Mouse (Mus musculus) heart, postnatal 4 days (tissue): ENCODE measurements around the gene Dmrta1. TPM values are rescaled to one million over a fixed set of nuclear protein-coding genes. Genes with fewer than 3 reads are reported as not detected.
"Not testable (repeated sequence)": the region's sequence is repeated elsewhere in the genome, so short reads cannot be mapped to it uniquely, and the experiment has no call there.

Experiments used
- DNase-seq: peaks from one replicate; pipeline ENCODE4 v3.0.0; 2021
- total RNA-seq, 2 experiments: library from RNA; stranded (reverse); gene quantifications; 2 replicates each; pipeline ENCODE4 v1.2.3; 2021

Gene Dmrta1
- total RNA-seq, result under 1 TPM; 0.07 to 0.14 TPM

DNA sequence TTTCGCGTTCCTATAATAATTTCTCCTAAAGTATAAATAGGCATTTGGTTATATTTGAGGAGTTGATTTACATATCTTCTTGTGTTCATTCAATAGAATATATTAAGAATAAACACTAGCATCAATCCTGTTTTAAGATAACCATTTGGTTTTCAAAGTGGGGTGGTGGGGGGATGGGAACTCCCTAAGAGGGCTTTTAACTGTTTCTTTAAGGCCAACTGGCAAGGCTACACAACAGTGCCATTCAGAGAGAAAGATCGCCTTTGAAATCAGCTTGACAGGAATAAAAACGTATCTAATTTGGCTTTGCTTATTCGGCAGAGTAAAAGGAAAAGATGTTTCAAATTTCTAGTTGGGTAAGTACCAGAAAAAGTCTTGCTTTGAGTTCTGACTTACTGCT, at the start of gene Dmrta1:
Gene Dmrta1 (plus strand): TSS at position 242 of the 400 bp plus-strand sequence.
- DNase-seq, result no peak

- no peak for DNase-seq
Measured at GRCm38 (mm10) chr4:89630374-89631079, 48.7 kb upstream of the Dmrta1 start.

- DNase-seq, result no peak
Measured at GRCm38 (mm10) chr4:89631560-89631959, 47.7 kb upstream of the Dmrta1 start.

DNA sequence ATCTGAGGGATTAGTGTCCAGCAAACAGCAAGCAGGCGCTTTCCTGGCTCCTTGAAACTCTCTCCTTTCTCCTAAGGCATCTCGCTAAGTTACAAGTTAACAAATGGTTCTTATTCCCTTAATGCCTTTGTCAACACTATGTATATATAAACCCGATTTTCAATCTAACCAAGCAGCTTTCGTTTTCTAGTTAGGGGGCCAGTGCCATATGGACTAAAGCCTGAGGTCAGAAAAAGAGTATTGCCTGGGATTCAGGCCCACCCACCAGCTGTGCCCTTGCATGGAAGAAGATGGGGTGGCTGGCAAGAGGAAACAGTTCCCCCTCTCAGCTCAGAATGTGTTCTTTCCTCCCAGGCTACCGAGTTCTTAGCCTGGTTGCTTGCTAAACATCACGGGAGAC, 40.6 kb upstream of the Dmrta1 start:
- DNase-seq, result no peak

DNA sequence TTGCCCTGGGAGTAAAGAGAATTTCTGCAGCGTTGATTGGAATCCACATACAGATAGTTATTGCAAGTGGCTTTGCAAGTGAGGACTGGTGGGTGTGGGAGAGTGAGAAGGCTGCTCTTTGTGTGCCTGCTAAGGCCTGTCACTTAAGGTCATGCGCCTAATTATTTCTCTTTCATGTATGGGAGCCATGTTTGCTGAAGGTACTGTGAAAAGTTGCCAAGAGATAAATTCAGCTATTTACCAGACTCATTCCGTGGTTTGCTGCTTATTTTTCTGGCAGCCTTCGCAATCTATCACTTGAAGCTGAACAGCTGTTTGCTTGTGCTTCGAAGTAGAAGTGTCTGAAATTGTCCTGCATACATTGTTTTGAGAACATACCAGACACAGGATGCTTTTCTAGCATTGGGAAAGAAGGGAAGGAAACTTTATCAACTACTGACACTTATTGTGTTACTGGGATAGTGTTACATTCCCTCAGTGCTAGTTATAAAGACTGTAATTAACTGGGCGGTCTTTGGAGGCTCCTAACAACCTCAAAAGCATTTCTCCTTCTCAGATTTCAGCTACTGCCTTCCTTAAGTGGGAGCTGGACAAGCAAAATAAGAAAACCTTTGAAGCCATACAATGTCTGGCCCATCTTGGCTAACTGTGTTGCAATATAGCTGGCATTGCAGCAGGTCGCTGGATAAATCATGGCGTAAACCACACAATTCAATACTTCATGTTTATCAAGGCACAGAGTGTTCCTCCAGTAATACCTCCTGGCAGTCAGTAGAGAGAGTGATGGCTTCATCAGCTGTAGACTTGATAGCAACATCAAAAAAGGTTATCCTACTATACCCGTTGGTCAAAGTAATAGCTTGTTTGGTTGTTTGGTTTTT, 34.8 kb upstream of the Dmrta1 start:
- DNase-seq, result no peak

- DNase-seq, result no peak
Measured at GRCm38 (mm10) chr4:89650352-89651311, 28.6 kb upstream of the Dmrta1 start.

GRCm38 (mm10) chr4:89651312-89651686, 27.9 kb upstream of the Dmrta1 start:
- no peak for DNase-seq

GRCm38 (mm10) chr4:89651779-89652178, 27.5 kb upstream of the Dmrta1 start:
- no peak for DNase-seq

- DNase-seq, result no peak
Measured at GRCm38 (mm10) chr4:89663406-89663805, 15.8 kb upstream of the Dmrta1 start.

DNA sequence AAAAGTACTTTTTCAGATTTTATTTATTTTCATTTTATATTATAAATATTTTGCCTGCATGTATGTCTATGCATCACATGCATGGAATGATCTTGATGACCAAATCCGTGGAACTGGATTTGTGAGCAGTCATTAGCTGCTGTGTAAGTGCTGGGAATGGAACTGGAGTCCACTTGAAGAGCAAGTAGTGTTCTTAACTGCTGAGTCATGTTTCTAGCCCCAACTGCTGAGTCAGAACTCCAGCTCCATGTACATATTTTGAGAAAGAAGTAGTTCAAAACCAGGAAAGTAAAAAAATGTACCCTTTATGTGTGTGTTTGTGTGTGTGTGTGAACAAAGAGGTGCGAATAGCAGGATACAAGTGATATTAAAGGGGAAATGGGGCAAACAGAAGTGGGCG, 4.5 kb upstream of the Dmrta1 start:
- DNase-seq, result no peak

- DNase-seq, result no peak
Measured at GRCm38 (mm10) chr4:89677903-89678302, 1.3 kb upstream of the Dmrta1 start.

DNA sequence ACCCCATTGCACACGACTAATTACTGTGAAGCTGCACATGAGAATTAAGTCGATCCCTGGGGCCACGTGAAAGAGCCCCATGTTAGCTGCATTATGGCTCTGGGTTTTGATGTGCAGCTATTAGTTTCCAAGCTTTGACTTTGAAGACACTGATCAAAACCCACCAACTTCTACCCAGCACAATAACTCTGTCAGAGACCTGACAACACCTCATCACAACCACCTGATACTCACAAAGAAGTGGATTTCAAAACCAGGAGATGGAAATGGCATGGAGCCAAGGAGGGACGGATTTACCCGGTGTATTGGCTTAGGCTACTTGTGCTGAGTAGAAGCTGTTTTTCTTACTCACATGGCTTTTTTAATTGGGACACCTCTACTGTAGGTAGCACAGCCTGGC, 523 bp upstream of the Dmrta1 start:
- no peak for DNase-seq

DNA sequence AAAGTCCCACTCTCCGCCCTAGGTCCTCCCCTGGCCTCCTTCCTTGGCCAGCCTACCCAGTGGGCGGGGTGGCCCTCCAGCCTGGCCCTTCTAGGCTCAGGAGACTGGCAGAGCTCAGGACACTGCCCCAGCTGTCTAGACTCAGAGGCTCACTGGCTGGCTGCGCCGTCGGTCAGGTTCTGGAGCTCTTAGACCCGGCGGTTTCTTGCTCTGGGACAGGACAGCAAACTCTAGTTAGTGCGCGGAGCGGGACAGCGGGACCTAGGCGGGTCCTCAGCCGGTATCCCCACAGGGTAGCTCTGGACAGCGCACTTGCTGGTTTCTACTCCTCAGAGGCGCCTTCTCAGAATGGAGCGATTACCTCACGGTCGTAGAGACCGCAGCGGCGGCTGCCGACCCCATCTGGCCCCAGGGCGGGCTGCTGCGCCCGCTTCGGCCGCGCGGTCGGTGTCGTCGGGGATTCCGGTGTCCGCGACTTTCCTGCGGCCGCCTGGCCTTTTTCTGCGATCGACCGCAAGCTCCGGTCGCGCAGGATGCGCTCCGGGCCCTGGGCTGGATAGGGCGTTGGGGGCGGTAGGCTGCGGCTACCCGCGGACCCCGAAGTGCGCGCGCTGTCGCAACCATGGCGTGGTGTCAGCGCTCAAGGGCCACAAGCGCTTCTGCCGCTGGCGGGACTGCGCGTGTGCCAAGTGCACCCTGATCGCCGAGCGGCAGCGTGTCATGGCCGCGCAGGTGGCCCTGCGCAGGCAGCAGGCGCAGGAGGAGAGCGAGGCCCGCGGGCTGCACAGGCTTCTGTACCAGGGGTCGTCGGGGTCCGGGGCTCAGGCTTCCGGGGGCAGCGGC, 8.9 kb downstream of the Dmrta1 start:
- peak; percentile 48 for DNase-seq

GRCm38 (mm10) chr4:89688804-89689497, 9.7 kb downstream of the Dmrta1 start:
- DNase-seq, result no peak

DNA sequence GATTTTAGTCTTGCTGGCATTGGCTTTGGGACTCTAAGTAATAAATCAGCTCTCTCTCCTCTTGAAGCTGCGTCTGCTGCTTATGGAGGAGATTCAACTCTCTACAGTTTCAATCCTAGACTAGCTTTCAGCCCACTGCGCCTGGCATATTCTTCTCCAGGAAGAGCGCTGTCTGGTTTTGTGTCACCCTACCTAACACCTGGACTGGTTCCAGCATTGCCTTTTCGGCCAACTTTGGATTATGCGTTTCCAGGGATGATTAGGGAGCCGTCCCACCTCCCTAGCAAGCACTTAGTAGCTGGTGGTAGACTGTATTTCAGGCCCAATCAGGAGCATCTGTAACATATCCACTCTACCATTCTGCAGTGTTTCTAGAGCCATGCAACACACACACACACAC, 12.7 kb downstream of the Dmrta1 start:
- no peak for DNase-seq

DNA sequence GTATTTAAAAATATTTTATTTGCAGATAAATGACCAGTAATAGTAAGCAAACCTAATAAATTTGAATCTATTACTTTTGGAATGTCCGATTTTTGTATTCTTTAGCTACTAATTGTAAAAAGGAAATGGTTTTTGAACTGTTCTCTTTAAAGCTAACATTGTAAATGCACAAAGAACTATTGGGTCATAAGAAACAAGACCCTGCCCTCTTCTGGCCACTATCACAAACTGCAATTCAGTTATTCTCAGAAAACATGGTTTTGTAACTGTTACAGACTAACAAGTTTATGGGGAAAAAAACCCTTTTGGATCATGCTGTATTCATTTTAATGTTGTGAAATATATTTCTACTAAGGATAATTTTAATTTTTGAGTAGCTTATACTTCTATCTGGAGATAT, 13.5 kb downstream of the Dmrta1 start:
- DNase-seq, result no peak

DNA sequence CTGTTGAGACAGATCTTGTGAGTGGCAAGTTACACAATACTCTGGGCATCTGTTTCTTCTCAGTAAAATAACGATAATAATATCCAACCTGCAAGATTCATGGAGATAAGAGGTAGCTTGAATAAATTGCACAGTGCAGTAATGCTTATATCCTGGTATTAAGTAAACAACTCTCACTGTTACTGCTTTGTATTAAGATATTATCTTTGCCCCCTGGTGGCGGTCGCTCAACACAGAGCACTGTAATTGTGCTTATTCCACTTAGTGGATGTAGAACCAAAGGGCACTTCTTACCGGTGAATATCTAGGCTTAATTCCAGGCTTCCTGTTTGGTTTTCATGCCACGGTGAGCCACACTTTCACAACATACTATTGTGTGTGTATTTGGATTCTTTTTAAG, 16.4 kb downstream of the Dmrta1 start:
- no peak for DNase-seq

GRCm38 (mm10) chr4:89697951-89698350, 18.7 kb downstream of the Dmrta1 start:
- no peak for DNase-seq

- not testable (repeated sequence) for DNase-seq
Measured at GRCm38 (mm10) chr4:89723526-89724190, 44.4 kb downstream of the Dmrta1 start.
